Mouse (Mus musculus): ENCODE data around the gene Tas2r118. TPM values are rescaled to one million over a fixed set of nuclear protein-coding genes. Genes with fewer than 3 reads are reported as not detected.

Gene Tas2r118
- polyA plus RNA-seq (2012; rRNA removed): not detected in 2 replicates

- DNase-seq (ENCODE audit: extremely low spot score in 1 of 2, low spot score in 1 of 2): no peak
Measured at GRCm38 (mm10) chr6:23969960-23970359, at the start of gene Tas2r118. Gene Tas2r118 (minus strand): TSS chr6:23970060.

- DNase-seq (ENCODE audit: extremely low spot score in 1 of 2, low spot score in 1 of 2): no peak
Measured at GRCm38 (mm10) chr6:24018320-24018719, 48.5 kb upstream of the Tas2r118 start.

GRCm38 (mm10) chr6:23993276-23993675 lies 23.4 kb upstream of the Tas2r118 start:
- DNase-seq (ENCODE audit: extremely low spot score in 1 of 2, low spot score in 1 of 2): peak in 1 of 2 experiments; percentile 30

- no peak for DNase-seq (ENCODE audit: extremely low spot score in 1 of 2, low spot score in 1 of 2)
Measured at GRCm38 (mm10) chr6:23990687-23991387, 21.0 kb upstream of the Tas2r118 start.

GRCm38 (mm10) chr6:23986293-23986692 lies 16.4 kb upstream of the Tas2r118 start:
- no peak for DNase-seq (ENCODE audit: extremely low spot score in 1 of 2, low spot score in 1 of 2)

GRCm38 (mm10) chr6:23966980-23967379 lies 2.9 kb downstream of the Tas2r118 start:
- peak; percentile 49 to 51 for DNase-seq (ENCODE audit: extremely low spot score in 1 of 2, low spot score in 1 of 2)

- no peak for DNase-seq (ENCODE audit: extremely low spot score in 1 of 2, low spot score in 1 of 2)
Measured at GRCm38 (mm10) chr6:23965925-23966324, 3.9 kb downstream of the Tas2r118 start.

- DNase-seq (ENCODE audit: extremely low spot score in 1 of 2, low spot score in 1 of 2): peak; percentile 15 to 33
Measured at GRCm38 (mm10) chr6:23963741-23964140, 6.1 kb downstream of the Tas2r118 start.

- DNase-seq (ENCODE audit: extremely low spot score in 1 of 2, low spot score in 1 of 2): no peak
Measured at GRCm38 (mm10) chr6:23940776-23941175, 29.1 kb downstream of the Tas2r118 start.

- no peak for DNase-seq (ENCODE audit: extremely low spot score in 1 of 2, low spot score in 1 of 2)
Measured at GRCm38 (mm10) chr6:23938575-23939488, 31.0 kb downstream of the Tas2r118 start.

GRCm38 (mm10) chr6:23936414-23936813 lies 33.4 kb downstream of the Tas2r118 start:
- DNase-seq (ENCODE audit: extremely low spot score in 1 of 2, low spot score in 1 of 2): no peak

GRCm38 (mm10) chr6:23923806-23924205 lies 46.1 kb downstream of the Tas2r118 start:
- DNase-seq (ENCODE audit: extremely low spot score in 1 of 2, low spot score in 1 of 2): no peak

Other genes starting within 250 kb of the Tas2r118 start
- gene Cadps2, start 130.6 kb downstream of the Tas2r118 start, polyA plus RNA-seq (2012; rRNA removed): 25.8 and 29.4 TPM in 2 replicates
- 0.14 and 0.17 TPM in 2 replicates for gene Slc13a1, start 198.0 kb upstream of the Tas2r118 start, polyA plus RNA-seq (2012; rRNA removed)